Mouse (Mus musculus): ENCODE measurements around the gene Chn2.

Gene Chn2

DNA sequence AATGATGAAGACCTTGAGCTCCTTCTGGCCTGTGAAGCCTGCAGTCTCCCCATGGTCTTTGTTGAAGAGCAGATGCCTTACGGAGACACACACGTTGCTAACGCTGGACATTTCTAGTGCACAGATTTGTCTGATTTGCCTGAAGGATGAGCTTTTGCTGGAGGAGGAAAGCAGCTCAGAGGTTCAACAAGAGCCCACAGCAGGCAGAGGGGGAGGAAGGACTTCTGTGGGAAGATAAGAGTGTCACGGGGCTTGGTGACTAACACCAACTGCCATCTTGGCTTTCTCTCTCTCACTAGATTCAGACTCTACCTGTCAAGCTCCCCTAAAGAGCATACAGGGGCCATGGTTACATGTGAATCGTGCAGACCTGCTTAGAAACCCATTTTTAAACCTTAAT lies 37.3 kb downstream of the Chn2 start:
- no peak for DNase-seq (ENCODE audit: low spot score in 2 of 2)

GRCm38 (mm10) chr6:54078269-54078668 lies 38.9 kb downstream of the Chn2 start:
- DNase-seq (ENCODE audit: low spot score in 2 of 2), result no peak

- no peak for DNase-seq (ENCODE audit: low spot score in 2 of 2)
Measured at GRCm38 (mm10) chr6:54079881-54080280, 40.5 kb downstream of the Chn2 start.

DNA sequence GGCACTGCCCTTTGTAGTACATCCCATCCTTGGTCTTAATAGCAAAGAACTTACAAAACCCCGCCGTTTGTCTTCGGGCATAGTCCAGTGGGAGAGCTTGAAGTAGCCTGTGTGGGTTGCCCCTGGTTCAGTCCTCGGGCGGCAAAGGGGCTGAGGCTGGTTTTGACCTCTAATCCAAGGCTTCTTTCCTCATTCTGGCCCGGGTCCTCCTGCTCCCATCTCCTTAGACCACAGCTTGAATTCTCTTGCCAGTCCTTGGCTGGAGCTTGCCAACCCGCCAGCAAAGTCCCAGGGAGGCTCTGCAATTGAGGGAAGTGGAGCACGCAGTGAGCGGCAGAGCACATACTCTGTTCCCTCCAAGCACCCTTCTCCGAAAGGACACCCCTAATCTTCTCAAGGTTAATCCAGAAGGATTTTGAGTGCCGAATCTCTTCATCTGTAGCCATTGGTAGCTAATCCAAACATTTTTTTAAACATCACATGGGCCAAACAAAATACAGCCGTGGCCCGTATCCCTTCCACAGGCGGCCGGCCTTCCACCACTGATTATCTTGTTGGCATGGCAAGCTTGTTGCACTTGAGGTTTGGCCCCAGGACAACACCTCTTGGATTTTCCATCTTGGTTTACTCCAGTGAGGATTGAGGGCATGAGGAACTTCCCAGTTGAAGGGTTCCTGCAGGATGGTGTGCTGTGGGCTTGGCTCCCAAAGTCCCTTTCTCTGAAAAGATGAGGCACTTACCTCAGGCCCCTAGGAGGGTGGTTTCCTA lies 41.3 kb downstream of the Chn2 start:
- no peak for DNase-seq (ENCODE audit: low spot score in 2 of 2)

DNA sequence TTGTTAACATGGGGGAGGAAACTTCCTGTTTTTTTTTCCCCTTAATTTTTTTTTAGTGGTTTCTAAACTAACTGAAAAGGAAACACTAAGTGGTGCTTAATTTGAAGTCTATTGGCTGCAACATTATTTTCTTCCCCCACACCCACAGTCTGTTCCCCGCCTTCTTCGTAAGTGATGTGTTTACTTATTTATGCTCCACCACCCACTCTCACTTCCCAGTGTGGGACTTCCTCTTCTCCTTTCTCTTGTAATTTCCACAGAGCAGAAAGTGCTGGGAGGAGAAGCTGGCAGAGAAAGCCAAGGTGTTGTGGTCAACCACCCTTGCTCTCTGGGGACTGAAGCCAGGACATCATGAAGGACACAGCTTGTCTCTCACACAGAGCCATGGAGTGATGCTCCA lies 43.2 kb downstream of the Chn2 start:
- DNase-seq (ENCODE audit: low spot score in 2 of 2), result peak in 1 of 2 experiments; percentile 17

- DNase-seq (ENCODE audit: low spot score in 2 of 2), result no peak
Measured at GRCm38 (mm10) chr6:54084046-54084445, 44.7 kb downstream of the Chn2 start.

DNA sequence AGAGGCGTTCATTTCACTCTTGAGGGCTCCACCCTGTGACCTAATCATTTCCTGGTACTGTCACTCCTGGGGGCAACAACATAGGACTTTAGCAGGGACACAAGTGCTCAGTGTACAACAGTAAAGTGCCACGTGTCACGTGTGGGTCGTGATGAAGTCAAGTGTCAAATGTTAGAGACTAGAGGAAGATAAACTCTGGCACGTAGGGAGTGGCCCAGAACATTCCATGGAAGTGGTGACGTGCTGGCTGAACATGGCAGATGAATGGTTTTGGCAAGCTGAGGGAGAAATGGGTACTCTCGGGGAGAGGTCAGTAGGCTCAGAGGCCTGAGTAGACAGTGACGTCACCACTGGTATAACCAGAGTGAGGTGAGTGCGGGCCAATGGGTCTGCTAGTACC lies 45.7 kb downstream of the Chn2 start:
- no peak for DNase-seq (ENCODE audit: low spot score in 2 of 2)

- no peak for DNase-seq (ENCODE audit: low spot score in 2 of 2)
Measured at GRCm38 (mm10) chr6:54088168-54088567, 48.8 kb downstream of the Chn2 start.

DNA sequence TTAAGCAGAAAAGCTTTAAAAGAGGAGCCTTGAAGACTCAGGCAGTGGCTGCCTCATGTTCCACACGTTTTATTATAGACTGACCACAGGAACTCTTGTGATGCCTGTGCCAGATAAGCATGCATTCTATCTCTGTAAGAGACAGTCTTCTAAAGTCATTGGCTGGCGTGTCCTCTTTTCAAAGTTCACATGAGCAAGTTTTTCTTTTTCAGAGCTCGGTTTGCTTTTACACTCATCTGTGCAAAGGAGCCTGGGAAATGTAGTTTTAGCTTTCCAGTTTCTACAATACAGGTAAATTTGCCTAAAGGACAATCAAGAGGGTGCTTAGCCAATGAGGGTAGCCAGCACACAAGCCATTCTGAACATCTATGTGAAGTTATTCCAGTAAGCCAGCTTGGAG lies 51.5 kb downstream of the Chn2 start:
- DNase-seq (ENCODE audit: low spot score in 2 of 2), result no peak

DNA sequence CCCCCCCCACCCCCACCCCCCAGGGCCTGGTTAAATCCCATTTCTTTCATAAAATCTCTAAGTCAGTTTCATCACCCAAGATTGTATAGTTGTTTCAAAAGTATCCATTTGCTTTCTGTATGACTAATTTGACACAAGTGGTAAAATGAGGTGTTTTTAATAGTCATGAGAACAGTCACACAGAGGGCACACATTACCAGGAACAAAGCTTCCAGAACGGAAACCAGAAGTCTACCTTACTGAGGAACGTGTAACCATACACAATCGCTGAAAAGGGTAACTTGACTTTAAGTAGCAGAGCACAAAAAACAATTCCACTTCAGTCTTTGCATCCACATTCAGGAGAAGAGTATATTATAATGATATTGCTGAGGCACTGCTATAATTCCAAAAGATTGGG lies 53.6 kb downstream of the Chn2 start:
- DNase-seq (ENCODE audit: low spot score in 2 of 2), result no peak

DNA sequence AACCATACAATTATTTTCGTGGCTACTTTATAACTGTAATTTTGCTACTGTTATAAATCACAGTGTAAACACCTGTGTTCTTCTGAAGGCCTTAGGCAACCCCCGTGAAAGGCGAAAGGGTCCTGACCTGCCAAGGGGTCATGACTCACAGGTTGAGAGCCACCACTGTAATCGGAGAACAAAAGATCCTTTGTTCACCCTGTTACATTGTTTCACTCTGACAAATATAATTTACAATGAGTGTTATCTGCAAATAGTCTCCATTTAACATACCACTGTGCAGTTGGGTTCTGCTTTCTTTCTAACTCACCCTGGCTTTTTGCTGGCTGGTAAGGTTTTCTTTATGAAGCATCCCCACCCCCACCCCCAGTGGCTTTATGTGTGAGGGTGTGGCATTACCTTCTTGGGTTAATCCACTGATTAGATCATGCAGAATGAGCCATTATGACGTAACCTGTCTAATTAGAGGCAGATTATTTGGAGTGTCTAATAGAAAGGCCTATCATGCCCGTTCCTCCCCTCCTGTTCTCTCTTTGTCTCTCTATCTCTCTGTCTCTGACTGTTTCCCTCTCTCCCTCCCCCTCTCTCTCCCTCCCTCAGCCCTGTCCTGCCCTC lies 56.9 kb downstream of the Chn2 start:
- DNase-seq (ENCODE audit: low spot score in 2 of 2), result no peak

DNA sequence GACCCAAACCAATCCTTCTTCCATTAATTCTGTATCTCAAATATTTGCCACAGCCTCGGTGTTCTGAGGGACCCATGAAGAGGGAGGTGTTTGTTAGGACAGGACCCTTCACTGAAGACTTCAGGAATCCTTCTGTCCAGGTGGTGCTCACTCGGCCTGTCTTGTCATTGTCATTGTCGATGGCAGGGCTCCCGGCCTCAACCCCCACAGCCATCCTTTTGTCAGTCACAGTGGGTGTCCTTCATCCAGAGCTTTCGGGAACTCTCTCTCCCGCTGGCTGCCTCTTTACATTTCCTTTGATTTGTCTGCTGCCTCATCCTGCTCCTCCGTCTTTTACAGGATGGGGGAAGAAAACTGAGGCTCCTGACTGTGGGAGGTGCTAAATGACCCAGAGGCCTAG lies 57.5 kb downstream of the Chn2 start:
- DNase-seq (ENCODE audit: low spot score in 2 of 2), result no peak

- no peak for DNase-seq (ENCODE audit: low spot score in 2 of 2)
Measured at GRCm38 (mm10) chr6:54098339-54098738, 59.0 kb downstream of the Chn2 start.

- DNase-seq (ENCODE audit: low spot score in 2 of 2), result no peak
Measured at GRCm38 (mm10) chr6:54099659-54100058, 60.3 kb downstream of the Chn2 start.

DNA sequence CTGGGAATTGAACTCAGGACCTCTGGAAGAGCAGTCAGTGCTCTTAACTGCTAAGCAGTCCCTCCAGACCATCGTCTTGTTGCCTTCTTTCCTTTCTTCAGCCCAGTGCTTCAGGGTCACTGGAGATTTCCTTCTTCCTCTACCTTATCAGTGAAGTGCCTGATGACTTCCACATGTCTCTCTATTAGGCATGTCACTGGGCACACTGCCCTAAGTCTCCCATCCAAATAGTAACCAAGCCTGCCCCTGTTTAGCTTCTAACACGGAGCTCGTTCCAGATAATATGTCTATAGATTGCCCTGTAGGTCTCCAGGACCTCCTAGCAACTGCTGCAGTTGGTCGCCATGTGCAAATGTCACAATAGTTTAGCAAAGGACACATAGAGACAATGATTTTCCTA lies 62.9 kb downstream of the Chn2 start:
- no peak for DNase-seq (ENCODE audit: low spot score in 2 of 2)

DNA sequence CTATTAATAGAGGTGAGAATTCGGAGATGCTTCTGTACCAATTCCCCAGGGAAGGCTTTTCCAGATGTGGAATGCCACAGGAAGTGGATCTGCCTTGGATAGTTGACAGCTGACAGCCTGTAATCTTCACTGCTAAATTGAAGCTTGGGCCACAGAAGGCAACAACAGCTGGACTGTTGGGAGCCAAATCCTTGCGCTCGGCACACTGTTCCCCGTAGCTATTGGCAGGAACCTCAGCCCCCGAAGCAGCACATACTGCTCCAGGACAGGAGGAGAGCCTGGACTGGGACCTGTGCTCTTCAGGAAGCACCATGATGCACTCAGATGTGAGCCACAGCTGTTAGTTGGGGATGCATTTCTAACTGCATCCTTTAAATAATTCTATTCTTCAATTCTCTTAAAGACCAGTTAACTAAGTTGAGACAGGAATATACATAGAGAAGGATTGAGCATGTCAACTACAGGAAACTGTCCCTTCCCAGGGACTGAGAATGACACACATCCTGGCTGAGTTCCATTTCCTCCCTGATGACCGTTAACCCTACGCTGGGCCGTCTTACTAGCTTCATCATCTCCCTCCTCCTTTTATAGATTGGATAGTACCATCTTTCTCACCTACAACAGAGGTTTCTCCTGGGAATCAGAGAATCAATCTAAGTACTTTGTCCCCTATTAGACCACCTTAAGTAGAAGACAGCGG lies 64.1 kb downstream of the Chn2 start:
- DNase-seq (ENCODE audit: low spot score in 2 of 2), result no peak

- DNase-seq (ENCODE audit: low spot score in 2 of 2), result no peak
Measured at GRCm38 (mm10) chr6:54111416-54111984, 72.1 kb downstream of the Chn2 start.

DNA sequence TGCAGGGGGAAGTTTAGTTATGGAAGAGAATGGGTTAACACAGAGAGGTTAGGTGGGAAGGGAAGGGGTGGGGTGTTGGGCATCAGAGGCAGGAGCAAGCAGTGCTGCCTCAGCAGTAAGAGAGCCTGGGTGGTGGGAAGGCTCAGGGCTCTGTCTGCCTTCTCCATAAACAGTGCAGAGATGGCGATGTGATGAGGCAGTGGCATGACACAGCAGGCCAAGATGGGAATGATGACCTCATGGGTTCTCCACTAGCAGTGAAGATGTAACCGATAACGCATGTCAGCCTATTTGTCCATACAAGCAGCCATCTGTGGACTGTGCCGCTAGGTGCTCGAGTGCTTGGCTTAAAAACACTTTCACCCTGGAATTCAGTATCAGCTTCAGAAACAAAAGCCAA lies 74.0 kb downstream of the Chn2 start:
- DNase-seq (ENCODE audit: low spot score in 2 of 2), result no peak

GRCm38 (mm10) chr6:54114412-54114811 lies 75.1 kb downstream of the Chn2 start:
- DNase-seq (ENCODE audit: low spot score in 2 of 2), result no peak

DNA sequence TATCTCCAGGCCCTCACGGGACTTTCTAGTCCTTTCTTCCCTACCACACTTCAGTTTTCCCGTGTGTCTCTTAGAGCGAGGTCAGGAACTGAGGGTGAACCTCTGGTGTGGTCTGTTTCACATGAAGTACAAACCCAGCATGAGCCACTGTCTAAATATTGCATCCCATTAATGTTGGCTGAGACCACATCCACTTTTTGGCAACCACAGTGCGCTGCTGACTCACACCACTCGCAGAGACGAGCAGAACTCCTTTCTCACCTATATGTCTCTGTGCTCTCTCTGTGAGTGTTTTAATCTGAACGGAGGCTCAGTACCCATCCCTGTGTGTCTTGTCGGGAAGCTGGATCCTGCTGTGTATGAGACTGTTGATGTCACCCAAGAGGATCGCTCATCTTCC lies 76.9 kb downstream of the Chn2 start:
- no peak for DNase-seq (ENCODE audit: low spot score in 2 of 2)

DNA sequence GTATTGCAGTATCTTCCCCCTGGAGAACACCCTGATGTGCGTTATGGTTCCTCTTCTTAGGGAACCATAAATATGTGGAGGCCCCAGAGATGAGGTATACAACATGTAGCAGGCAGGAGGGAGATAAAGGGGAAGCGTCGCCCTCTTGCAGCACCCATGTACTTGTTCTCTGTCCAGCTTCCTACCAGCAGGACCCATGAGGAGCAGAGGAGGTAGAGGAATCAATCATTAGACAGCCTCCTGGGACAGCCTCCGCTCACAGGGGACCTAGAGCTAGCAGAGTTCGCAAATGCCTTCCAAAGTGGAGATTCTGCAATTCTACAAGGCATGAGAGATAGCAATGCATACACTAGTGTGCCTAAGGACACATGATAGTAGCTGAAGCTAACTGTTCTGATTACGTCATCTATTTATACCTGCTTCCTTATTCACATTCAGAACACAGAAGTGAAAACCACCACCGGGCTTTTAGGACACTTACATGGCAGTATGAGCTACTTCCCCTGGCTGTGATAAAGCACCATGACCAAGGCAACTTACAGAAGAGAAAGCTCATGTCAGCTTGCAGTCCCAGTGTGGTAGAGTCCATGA lies 77.7 kb downstream of the Chn2 start:
- DNase-seq (ENCODE audit: low spot score in 2 of 2), result no peak

DNA sequence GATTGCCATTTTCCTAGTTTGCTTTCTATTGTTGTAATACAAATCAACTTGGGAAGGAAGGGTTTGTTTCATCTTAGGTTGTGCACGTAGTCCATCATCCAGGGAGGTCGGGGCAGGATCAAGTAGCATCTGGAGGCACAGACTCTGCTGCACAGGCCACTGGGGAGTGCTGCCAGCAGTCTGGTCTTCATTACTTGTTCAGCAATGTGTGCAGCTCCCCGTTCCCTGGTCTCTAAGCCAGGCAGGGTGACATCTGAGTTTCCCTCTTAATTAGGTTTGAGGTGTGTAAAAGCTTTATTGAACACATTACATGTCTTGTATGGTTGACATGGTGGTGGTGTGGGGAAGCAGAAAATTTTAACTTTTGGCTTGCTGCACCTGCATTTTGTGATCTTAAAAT lies 79.0 kb downstream of the Chn2 start:
- no peak for DNase-seq (ENCODE audit: low spot score in 2 of 2)

Measured in frontal cortex, postnatal 36 days (tissue).